Mouse (Mus musculus) brain, embryonic 14.5 days (tissue): ENCODE data around the gene Ankrd52. TPM values are rescaled to one million over a fixed set of nuclear protein-coding genes. Genes with fewer than 3 reads are reported as not detected.

ENCODE experiments used
- DNase-seq: peaks from one replicate; pipeline ENCODE4 v3.0.0-alpha.2; 2011; ENCODE audit warnings: low read depth
- CTCF ChIP-seq: fragments of 200-500 bp; IDR thresholded peaks from 2 replicates; pipeline ENCODE4 v1.5.1; 2012; ENCODE audit warnings: inconsistent platforms, mild to moderate bottlenecking, moderate library complexity, borderline replicate concordance; ENCODE audit not compliant: insufficient read depth, insufficient read length; ENCODE audit errors: extremely low read depth
- POLR2A ChIP-seq: fragments of 200-500 bp; IDR thresholded peaks from 2 replicates; pipeline ENCODE4 v1.6.1; 2012; ENCODE audit warnings: mild to moderate bottlenecking, inconsistent platforms, borderline replicate concordance; ENCODE audit not compliant: poor library complexity, insufficient read depth, insufficient read length, severe bottlenecking; ENCODE audit errors: extremely low read depth
- polyA plus RNA-seq: library from polyadenylated mRNA; depleted of rRNA; stranded (reverse); fragments of >200 nt; gene quantifications from 2 replicates; pipeline ENCODE4 v1.2.3, GENCODE M21; 2012

Ankrd52 gene
- polyA plus RNA-seq, 1 experiment, result 55.1 TPM

DNA sequence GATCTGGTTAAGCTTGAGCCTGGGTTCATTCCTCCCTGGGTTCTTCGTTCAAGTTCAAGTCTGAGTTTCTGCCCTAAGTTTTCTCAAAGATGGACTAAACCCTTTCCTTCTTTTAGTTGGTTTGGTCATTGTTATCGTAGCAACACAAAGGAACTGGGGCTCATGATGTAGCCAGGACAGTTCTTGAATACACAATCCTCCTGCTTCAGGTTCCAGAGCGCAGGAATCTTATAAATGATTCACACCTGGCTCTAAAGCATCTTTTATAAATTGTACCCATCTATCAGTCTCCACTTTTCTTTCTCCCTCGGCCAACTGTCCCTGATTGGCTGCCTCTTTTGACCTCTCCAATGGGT, 838 bp upstream of the Ankrd52 start:
- TF ChIP-seq POLR2A (no peak), CTCF (no peak)
- no peak for DNase-seq

DNA sequence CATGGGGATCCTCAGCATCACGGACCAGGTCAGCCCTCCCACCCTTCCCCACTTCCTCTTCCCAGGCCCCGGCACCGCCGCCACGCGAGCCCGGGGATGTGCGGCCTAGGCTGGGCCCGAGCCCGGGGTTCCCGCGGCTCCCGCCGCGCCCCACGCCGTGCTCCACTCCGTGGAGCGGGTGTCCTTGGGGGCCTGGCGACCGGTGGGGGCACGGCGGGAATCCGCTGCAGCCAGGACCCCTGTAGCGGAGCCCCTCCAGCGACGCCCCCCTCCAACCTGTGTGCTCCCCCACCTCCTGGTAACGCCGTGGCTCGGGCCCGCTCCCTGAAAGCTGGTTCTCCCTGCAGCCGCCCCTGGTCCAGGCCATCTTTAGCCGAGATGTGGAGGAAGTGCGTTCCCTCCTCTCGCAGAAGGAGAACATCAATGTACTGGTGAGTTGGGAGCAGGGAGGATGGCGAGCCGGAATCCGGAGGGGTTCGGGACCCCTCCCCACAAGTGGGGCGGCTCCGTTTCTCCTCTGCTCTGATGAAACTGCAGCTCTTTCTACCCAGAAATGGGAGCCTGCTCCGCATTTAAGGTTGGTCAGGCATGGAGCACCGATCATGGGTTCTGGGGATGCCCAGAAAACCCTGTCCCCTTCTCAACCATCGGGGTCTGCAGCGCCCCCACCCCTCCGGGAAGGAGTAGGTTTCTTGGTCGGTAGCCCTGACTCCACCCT, 466 bp downstream of the Ankrd52 start:
- TF ChIP-seq CTCF, result peak; percentile 26; the same call in 1 of the 2 replicates
- TF ChIP-seq POLR2A, result no peak; the same call in 1 of the 2 replicates
- peak; percentile 83 for DNase-seq

DNA sequence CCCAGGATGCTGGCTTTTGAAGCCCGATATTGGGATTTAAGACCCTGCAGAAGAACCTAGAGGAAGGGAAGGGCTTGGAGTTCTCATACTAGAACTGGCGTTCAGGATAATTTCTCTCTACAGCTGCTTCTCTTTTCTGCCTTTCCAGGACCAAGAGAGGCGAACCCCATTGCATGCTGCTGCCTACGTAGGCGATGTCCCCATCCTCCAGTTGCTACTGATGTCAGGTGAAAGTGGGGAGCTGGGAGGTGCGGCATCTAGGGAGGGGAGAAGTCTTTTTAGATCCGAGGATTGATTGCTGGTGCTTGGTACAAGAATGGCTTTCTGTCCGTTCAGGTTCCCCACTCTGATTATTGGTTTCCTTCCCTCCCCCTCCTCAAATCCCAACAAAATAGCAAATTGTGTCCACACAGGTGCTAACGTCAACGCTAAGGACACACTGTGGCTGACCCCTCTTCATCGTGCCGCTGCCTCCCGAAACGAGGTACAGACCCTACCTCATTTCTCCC, 1.1 kb downstream of the Ankrd52 start:
- no peak for TF ChIP-seq POLR2A
- TF ChIP-seq CTCF, result no peak
- DNase-seq, result no peak

DNA sequence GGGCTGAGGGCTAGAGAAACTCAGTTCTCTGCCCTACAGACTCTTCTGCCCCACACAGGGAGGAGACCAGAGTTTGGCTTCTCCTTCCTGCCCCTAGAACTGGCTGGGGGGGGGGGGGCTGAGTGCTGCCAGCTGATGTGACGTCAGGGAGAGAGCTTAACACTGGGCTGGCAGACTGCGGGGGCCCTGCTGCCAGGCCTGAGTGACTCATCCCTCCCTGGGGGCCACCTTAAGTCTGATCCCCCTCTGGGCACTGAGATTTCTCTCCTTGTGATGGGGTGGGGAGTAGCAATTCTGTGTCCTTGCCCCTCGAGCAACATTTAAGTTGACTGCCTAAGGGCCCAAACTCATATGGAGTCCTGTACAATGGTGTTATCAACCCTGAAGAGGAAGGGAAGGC, 1.5 kb downstream of the Ankrd52 start:
- DNase-seq, result no peak
- TF ChIP-seq POLR2A (no peak), CTCF (no peak)

DNA sequence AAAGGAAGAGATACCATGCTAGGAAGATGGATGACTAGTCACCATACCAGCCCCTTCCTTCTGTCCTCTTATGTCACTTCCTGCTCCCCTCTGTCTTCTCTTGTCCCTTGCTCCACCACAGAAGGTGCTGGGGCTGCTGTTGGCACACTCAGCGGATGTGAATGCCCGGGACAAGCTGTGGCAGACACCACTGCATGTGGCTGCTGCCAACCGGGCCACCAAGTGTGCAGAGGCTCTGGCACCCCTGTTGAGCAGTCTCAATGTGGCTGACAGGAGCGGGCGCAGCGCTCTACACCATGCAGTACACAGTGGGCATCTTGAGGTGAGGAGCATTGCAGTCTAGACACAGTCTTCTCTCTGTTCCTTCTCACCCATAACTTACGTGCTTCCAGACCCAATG, 2.3 kb downstream of the Ankrd52 start:
- no peak for TF ChIP-seq POLR2A
- TF ChIP-seq CTCF, result no peak
- no peak for DNase-seq

DNA sequence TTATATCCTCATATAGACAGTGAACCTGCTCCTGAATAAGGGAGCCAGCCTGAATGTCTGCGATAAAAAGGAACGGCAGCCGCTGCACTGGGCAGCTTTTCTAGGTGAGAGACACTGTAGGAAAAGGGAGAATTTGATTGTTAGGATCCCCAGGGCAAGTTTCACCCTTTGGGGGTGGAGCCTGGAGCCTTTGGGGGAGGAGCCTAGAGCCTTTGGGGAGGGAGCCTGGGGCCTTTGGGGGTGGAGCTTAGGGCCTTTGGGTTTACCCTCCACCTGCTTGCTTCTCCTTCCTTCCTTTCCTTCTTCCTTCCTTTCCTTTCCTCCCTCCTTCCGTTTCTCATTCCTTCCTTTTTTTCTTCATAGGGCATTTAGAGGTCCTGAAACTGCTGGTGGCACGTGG, 3.6 kb downstream of the Ankrd52 start:
- DNase-seq, result no peak
- TF ChIP-seq CTCF (no peak), POLR2A (no peak)

DNA sequence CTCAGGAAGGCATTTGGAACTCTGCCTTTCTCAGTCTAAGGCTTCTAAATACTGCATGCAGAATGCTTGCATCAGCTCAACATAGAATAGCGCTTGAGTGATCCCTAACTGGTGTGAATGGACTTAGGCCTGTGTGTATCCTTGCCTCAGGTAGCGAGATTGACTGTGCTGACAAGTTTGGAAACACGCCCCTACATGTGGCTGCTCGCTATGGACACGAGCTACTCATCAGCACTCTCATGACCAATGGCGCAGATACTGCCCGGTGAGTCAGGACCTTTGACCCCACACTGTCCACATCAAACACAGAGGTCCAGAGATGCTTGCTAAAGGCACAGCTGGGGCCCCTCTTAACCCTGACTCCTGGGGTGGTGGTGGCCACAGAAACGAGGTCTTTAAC, 5.6 kb downstream of the Ankrd52 start:
- TF ChIP-seq POLR2A, result no peak
- no peak for TF ChIP-seq CTCF
- DNase-seq, result no peak

DNA sequence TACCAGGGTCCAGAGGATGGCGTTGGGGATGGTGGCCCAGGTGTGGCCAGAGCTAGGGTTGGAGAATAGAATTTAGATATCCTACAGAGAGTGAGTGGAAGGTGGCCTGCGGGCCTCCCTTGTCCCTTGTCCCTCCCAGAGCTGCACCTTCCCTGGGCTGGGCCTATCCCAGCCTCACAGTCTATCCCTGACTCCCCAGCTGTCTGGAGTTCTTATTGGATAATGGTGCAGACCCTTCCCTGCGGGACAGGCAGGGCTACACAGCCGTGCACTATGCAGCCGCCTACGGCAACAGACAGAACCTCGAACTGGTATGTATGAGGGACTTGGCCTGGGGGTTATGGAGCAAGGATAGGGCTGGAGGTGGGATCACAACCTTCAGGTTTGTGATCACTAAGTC, 9.0 kb downstream of the Ankrd52 start:
- DNase-seq, result no peak
- TF ChIP-seq POLR2A (no peak), CTCF (no peak)

DNA sequence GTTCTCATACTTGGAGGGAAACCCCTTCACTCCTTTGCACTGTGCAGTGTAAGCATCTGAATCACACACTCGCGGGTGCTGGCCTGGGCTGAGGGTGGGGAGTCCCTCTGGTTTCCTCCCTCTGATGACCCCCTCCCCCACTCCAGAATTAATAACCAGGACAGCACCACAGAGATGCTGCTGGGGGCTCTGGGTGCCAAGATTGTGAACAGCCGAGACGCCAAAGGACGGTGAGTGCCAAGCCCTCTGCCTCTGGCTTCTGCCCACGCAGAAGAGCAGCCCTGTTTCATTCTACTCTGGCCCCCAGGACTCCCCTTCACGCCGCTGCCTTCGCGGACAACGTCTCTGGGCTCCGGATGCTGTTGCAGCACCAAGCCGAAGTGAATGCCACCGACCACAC, 12.0 kb downstream of the Ankrd52 start:
- TF ChIP-seq POLR2A (no peak), CTCF (no peak)
- no peak for DNase-seq

DNA sequence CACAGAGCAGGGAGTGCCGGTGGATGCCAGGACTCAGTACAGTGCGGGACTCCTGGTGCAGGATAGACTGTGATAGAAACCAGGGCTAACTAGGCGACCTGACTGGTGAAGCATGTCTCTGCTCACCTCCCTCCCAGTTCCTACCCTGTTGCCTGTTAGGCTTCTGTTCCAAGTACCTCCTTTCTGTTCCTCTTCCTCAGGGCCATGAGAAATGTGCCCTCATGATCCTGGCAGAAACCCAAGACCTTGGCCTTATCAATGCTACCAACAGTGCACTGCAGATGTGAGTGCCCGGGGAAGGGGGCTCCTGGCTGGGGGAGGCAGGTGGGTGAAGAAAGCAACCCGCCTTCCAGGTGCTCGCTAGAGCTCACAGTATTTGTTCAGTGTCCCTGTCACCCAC, 12.7 kb downstream of the Ankrd52 start:
- TF ChIP-seq CTCF (no peak), POLR2A (no peak)
- DNase-seq, result no peak

DNA sequence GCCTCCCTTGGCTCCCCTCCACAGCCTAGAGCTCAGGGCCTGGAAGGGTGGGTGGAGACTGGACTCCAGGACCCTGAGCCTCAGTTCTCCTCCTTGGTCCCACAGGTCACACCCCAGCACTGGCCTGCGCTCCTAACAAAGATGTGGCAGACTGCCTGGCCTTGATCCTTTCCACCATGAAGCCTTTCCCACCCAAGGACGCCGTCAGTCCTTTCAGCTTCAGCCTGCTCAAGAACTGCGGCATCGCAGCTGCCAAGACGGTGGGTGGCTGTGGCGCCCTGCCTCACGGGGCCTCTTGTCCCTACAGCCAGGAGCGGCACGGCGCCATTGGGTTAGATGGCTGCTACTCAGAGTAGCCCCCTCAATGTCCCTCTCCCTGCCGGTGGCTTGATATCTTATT, 13.5 kb downstream of the Ankrd52 start:
- no peak for DNase-seq
- TF ChIP-seq CTCF, result no peak
- TF ChIP-seq POLR2A, result no peak

DNA sequence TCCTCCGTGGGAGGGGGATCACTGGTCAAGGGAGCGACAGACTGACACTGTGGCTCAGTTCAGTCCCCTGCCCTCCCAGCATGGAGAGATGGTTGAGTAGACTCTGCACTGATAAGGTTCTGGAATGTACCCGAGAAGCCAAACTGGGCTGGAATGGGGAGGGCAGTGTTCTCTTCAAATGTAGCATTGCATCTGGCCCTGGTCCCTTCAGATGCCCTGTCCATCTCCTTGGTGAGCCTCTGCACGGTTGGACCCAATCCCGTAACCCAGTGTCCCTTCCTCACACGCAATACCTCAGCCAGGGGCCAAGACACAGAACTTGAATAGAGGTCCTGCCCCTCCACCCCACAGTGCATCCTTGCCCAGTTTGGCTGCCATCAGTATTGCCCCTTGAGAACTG, 14.9 kb downstream of the Ankrd52 start:
- TF ChIP-seq CTCF (no peak), POLR2A (no peak)
- DNase-seq, result no peak
